Mouse (Mus musculus) small intestine, adult 2 months (tissue): ENCODE results near the gene Cacna2d1.

Experiments used
- CTCF ChIP-seq: fragments of 200-500 bp; IDR thresholded peaks from 2 replicates; pipeline ENCODE4 v1.5.1; 2012; ENCODE audit warnings: low read depth, mild to moderate bottlenecking, control low read depth, inconsistent platforms, low read length, moderate library complexity, mixed read lengths; ENCODE audit not compliant: insufficient replicate concordance, insufficient read length; ENCODE audit errors: extremely low read depth
- POLR2A ChIP-seq: fragments of 200-500 bp; IDR thresholded peaks from 2 replicates; pipeline ENCODE4 v1.6.1; 2012; ENCODE audit warnings: low read depth, mild to moderate bottlenecking, control low read depth, inconsistent platforms, low read length, moderate library complexity

DNA sequence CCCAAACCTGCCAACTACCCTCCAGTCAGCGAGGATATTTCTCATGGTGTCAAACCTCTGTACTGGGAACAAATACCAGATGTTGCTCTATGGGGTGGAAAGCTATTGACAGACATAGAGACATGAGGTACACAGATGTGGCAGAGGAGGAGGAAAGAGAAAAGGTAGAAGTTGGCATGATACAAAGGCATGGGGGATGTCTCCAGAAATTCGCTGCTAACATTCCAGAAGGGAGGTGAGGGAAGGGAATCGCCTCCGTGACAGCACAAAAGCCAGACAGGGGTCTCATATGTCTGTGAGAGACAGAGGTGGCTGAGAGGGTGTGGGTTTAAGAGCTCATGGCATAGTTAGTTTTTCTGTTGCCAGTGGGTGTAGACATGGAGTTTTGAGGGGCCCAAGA lies 131.3 kb downstream of the Cacna2d1 start:
- TF ChIP-seq POLR2A (no peak), CTCF (no peak)
